In genomic region chr11:79061839-79062238, GRCm38 (mm10) we compare ENCODE assay signal across 20 mouse cellular contexts.
DNase-seq lines count a peak whose midpoint lies in the region; ATAC-seq and TF ChIP-seq lines count a peak whose summit lies in the region.
"Had no signal": no experiment of that assay in that cellular context is flagged by ENCODE, and none has a peak within 500 bp of the region (broad histone marks: within the 10 kb centered on the region; RNA-seq: fewer than 3 reads in every experiment).

No protein-coding gene starts in this region.

- dilution Hi-C loops in CH12.LX (cut with MboI; ENCODE audit: extremely low pct_ligation_motif_present, extremely low pct_unique_long_range_greater_than_20kb, low sequenced_read_pairs): no loop called here

- no peaks in the 10 kb centered on the region for H3K27me3 ChIP-seq in forebrain, embryonic 10.5 days (ENCODE audit: poor library complexity, severe bottlenecking)
- no peaks in the 10 kb centered on the region for H3K27me3 ChIP-seq in forebrain, embryonic 12.5 days
- no peaks in the 10 kb centered on the region for H3K27me3 ChIP-seq in CH12.LX (replicated peaks)
- H3K27me3 ChIP-seq in intestine, postnatal 0 days (replicated peaks; ENCODE audit: control insufficient read depth, insufficient read depth, low read length): no peaks in the 10 kb centered on the region
- H3K27me3 ChIP-seq: forebrain, embryonic 15.5 days; hindbrain, embryonic 15.5 days; limb, embryonic 12.5 days; liver, embryonic 12.5 days had no signal

- no peaks in the 10 kb centered on the region for H3K36me3 ChIP-seq in forebrain, embryonic 10.5 days (replicated peaks)
- H3K36me3 ChIP-seq in forebrain, embryonic 12.5 days (replicated peaks): no peaks in the 10 kb centered on the region
- H3K36me3 ChIP-seq in CH12.LX (replicated peaks in 1 of 2; ENCODE audit: control insufficient read depth in 1 of 2, insufficient read depth in 1 of 2, low read length in 1 of 2): peaks cover 38 to 80% of the 10 kb centered on the region in 2 experiments
- H3K36me3 ChIP-seq in intestine, postnatal 0 days (ENCODE audit: control insufficient read depth, insufficient read depth): peaks cover 12% of the 10 kb centered on the region; the same call in 1 of the 2 replicates
- H3K36me3 ChIP-seq: forebrain, embryonic 15.5 days; hindbrain, embryonic 15.5 days; limb, embryonic 12.5 days; liver, embryonic 12.5 days had no signal

- H3K4me1 ChIP-seq in forebrain, embryonic 10.5 days: peaks cover 45% of the 10 kb centered on the region
- peaks cover 24% of the 10 kb centered on the region for H3K4me1 ChIP-seq in forebrain, embryonic 12.5 days
- H3K4me1 ChIP-seq in CH12.LX (ENCODE audit: control insufficient read depth in 1 of 2, insufficient read depth in 2 of 2): peaks cover 80 to 97% of the 10 kb centered on the region in 2 experiments
- 0 out of 2 replicates have a peak, but pooled peaks cover 6% of the 10 kb centered on the region for H3K4me1 ChIP-seq in intestine, postnatal 0 days (replicated peaks; ENCODE audit: control insufficient read depth, insufficient read depth, low read length)

- no peak for TF ChIP-seq POLR2A in CH12.LX (IDR thresholded peaks at IDR 0.05; ENCODE audit: low read depth, low read length)

- WGBS in forebrain, embryonic 10.5 days: 70% methylated on average over 7 of the region's 7 CpGs
- 75% methylated on average over 7 of the region's 7 CpGs for WGBS in forebrain, embryonic 12.5 days
- WGBS in intestine, postnatal 0 days: 34% methylated on average over 7 of the region's 7 CpGs

- H3K27ac ChIP-seq in forebrain, embryonic 10.5 days: peak overlapping the region; percentile 48; the same call in 1 of the 2 replicates
- no peak overlapping the region for H3K27ac ChIP-seq in forebrain, embryonic 12.5 days
- H3K27ac ChIP-seq in CH12.LX (ENCODE audit: insufficient read depth, low read depth): no peak overlapping the region; the same call in 1 of the 2 replicates
- H3K27ac ChIP-seq in intestine, postnatal 0 days (ENCODE audit: low read depth, low read length): peak overlapping the region; percentile 60; the same call in 1 of the 2 replicates
- H3K27ac ChIP-seq: forebrain, embryonic 15.5 days; hindbrain, embryonic 15.5 days; limb, embryonic 12.5 days; liver, embryonic 12.5 days; stomach, postnatal 0 days had no signal

- TF ChIP-seq CTCF in CH12.LX (conservative IDR thresholded peaks at IDR 0.05 in 1 of 2, IDR thresholded peaks at IDR 0.05 in 1 of 2; ENCODE audit: low read depth in 2 of 2, low read length in 2 of 2): no peak
- no peak for TF ChIP-seq CTCF in intestine, postnatal 0 days (IDR thresholded peaks at IDR 0.05; ENCODE audit: low read depth)

- in situ Hi-C loops in CH12.LX (cut with MboI; ENCODE audit: low pct_ligation_motif_present, low pct_unique_long_range_greater_than_20kb, low sequenced_read_pairs): no loop called here

- H3K4me3 ChIP-seq in forebrain, embryonic 10.5 days: no peak overlapping the region
- H3K4me3 ChIP-seq in forebrain, embryonic 12.5 days (replicated peaks): no peak overlapping the region
- H3K4me3 ChIP-seq in CH12.LX (replicated peaks in 1 of 3; ENCODE audit: low read depth in 2 of 3, low read length in 2 of 3, poor library complexity in 1 of 3): peak overlapping the region in 1 of 3 experiments; percentile 28
- H3K4me3 ChIP-seq in intestine, postnatal 0 days (ENCODE audit: low read depth, low read length): no peak overlapping the region
- H3K4me3 ChIP-seq: forebrain, embryonic 15.5 days; hindbrain, embryonic 15.5 days; limb, embryonic 12.5 days; liver, embryonic 12.5 days had no signal

- H3K4me2 ChIP-seq in forebrain, embryonic 12.5 days: no peak overlapping the region
- no peak overlapping the region for H3K4me2 ChIP-seq in CH12.LX (ENCODE audit: insufficient read depth, low read depth, poor library complexity, severe bottlenecking)
- peak overlapping the region; percentile 44; the same call in 1 of the 2 replicates for H3K4me2 ChIP-seq in intestine, postnatal 0 days (replicated peaks; ENCODE audit: low read depth)
- H3K4me2 ChIP-seq: forebrain, embryonic 15.5 days; hindbrain, embryonic 15.5 days; limb, embryonic 12.5 days; liver, embryonic 12.5 days had no signal

- peaks cover 26% of the 10 kb centered on the region for H3K79me2 ChIP-seq in CH12.LX (replicated peaks; ENCODE audit: control insufficient read depth, extremely low read depth, insufficient read depth, poor library complexity, severe bottlenecking)

- H3K9ac ChIP-seq in forebrain, embryonic 12.5 days: no peak overlapping the region
- no peak overlapping the region for H3K9ac ChIP-seq in CH12.LX (ENCODE audit: insufficient read depth, low read depth)
- H3K9ac ChIP-seq in intestine, postnatal 0 days (ENCODE audit: low read depth, low read length): no peak overlapping the region
- H3K9ac ChIP-seq: forebrain, embryonic 15.5 days; hindbrain, embryonic 15.5 days; limb, embryonic 12.5 days; liver, embryonic 12.5 days had no signal

- no peak for ATAC-seq in forebrain, embryonic 12.5 days (ENCODE audit: low FRiP score)
- ATAC-seq in intestine, postnatal 0 days: peak; percentile 86
- ATAC-seq: activated CD4-positive, CD25-positive, alpha-beta regulatory T cell, adult 4 months; forebrain, embryonic 15.5 days; liver, embryonic 12.5 days had no signal

- no peaks in the 10 kb centered on the region for H3K9me3 ChIP-seq in forebrain, embryonic 10.5 days
- H3K9me3 ChIP-seq in forebrain, embryonic 12.5 days: no peaks in the 10 kb centered on the region
- H3K9me3 ChIP-seq in CH12.LX (replicated peaks; ENCODE audit: low read length): no peaks in the 10 kb centered on the region
- H3K9me3 ChIP-seq in intestine, postnatal 0 days (ENCODE audit: control insufficient read depth): no peaks in the 10 kb centered on the region
- H3K9me3 ChIP-seq: forebrain, embryonic 15.5 days; hindbrain, embryonic 15.5 days; limb, embryonic 12.5 days; liver, embryonic 12.5 days had no signal

- TF ChIP-seq EP300 in CH12.LX (IDR thresholded peaks at IDR 0.05; ENCODE audit: low read length): no peak

- DNase-seq in forebrain, embryonic 10.5 days (ENCODE audit: extremely low spot score, low spot score): no peak
- DNase-seq in CH12.LX (ENCODE audit: extremely low read depth) (no peak), R1 (ENCODE audit: low read depth, low spot score) (peak; percentile 45)
- no peak for DNase-seq in left cerebral cortex, adult 18-20 months (ENCODE audit: low spot score in 2 of 2)
- DNase-seq in cerebellum, postnatal 10 days: no peak
- DNase-seq: adrenal gland, postnatal 14 days; cerebellum, adult 9-11 months; heart, postnatal 14 days; kidney, adult 18-20 months; kidney, postnatal 25 days; lung, adult 2 months; retina, postnatal 1 day had no signal

- TF ChIP-seq RAD21 in CH12.LX (IDR thresholded peaks at IDR 0.05; ENCODE audit: low read depth, low read length): no peak

TF ChIP-seq in CH12.LX, 34 proteins besides CTCF, POLR2A, EP300 and RAD21:
- TF ChIP-seq NELFE (IDR thresholded peaks at IDR 0.05; ENCODE audit: low read depth, low read length) (no peak), MXI1 (IDR thresholded peaks at IDR 0.05; ENCODE audit: low read depth, low read length) (no peak), CHD1 (IDR thresholded peaks at IDR 0.05; ENCODE audit: low read depth, low read length) (no peak), ZKSCAN1 (IDR thresholded peaks at IDR 0.05; ENCODE audit: borderline replicate concordance, low read depth, low read length) (no peak), MYC (IDR thresholded peaks at IDR 0.05; ENCODE audit: low read depth, low read length) (no peak), ZNF384 (IDR thresholded peaks at IDR 0.05; ENCODE audit: low read depth, low read length) (no peak), MAX (IDR thresholded peaks at IDR 0.05; ENCODE audit: low read length) (peak; percentile 60; the same call in 1 of the 2 replicates), RCOR1 (conservative IDR thresholded peaks at IDR 0.05; ENCODE audit: low read depth, low read length) (no peak), KAT2A (IDR thresholded peaks at IDR 0.05; ENCODE audit: insufficient replicate concordance, low read length) (no peak), HCFC1 (IDR thresholded peaks at IDR 0.05; ENCODE audit: low read depth, low read length) (no peak), USF1 (IDR thresholded peaks at IDR 0.05; ENCODE audit: low read depth, low read length) (peak; percentile 69), ETS1 (conservative IDR thresholded peaks at IDR 0.05; ENCODE audit: low read depth, low read length) (no peak)

Comparison
In these comparisons a context has a peak if more than half of its experiments do, and no peak if none do; other contexts are left out.
1. H3K27ac ChIP-seq: peak in forebrain, embryonic 10.5 days (single experiment) and intestine, postnatal 0 days (single experiment); none in forebrain, embryonic 12.5 days (single experiment) and CH12.LX (single experiment).